Comparison of ENCODE assay signal across 8 mouse cellular contexts in the genomic region with DNA sequence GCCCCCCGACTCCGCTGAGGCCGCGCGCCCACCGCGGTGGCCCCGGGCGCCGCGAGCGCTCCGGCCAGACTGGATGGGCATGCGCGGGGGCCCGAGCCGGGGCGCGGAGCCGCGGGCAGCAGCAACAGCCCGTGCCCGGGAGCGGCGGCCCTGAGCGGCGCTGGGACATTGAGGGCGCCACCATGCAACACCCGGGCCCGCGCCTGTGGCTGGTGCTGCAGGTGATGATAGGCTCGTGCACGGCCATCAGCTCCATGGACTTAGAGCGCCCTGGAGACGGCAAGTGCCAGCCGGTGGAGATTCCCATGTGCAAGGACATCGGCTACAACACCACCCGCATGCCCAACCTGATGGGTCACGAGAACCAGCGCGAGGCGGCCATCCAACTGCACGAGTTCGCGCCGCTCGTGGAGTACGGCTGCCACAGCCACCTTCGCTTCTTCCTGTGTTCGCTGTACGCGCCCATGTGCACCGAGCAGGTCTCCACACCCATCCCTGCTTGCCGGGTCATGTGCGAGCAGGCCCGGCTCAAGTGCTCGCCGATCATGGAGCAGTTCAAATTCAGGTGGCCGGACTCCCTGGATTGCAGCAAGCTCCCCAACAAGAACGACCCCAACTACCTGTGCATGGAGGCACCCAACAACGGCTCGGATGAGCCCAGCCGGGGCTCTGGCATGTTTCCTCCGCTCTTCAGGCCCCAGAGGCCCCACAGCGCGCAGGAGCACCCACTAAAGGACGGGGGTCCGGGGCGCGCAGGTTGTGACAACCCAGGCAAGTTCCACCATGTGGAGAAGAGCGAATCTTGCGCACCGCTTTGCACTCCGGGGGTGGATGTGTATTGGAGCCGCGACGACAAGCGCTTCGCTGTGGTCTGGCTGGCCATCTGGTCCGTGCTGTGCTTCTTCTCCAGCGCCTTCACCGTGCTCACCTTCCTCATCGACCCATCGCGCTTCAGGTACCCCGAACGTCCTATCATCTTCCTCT. TPM values are rescaled to one million over a fixed set of nuclear protein-coding genes. Genes with fewer than 3 reads are reported as not detected.
DNase-seq lines count a peak whose midpoint lies in the region; ATAC-seq lines count a peak whose summit lies in the region.

No protein-coding gene starts in this region.

- H3K9ac ChIP-seq in heart, embryonic 12.5 days, result peak overlapping the region; percentile 74
- H3K9ac ChIP-seq in intestine, embryonic 14.5 days (ENCODE audit: low read length), result peak overlapping the region; percentile 50
- H3K9ac ChIP-seq in midbrain, embryonic 13.5 days (replicated peaks), result peak overlapping the region; percentile 82

- H3K27ac ChIP-seq in heart, embryonic 12.5 days (ENCODE audit: poor library complexity, severe bottlenecking), result no peak overlapping the region
- H3K27ac ChIP-seq in intestine, embryonic 14.5 days (ENCODE audit: low read depth), result peak overlapping the region; percentile 47; the same call in 1 of the 2 replicates
- H3K27ac ChIP-seq in midbrain, embryonic 13.5 days, result peak overlapping the region; percentile 94

- peak overlapping the region; percentile 83 for H3K4me3 ChIP-seq in heart, embryonic 12.5 days
- peak overlapping the region; percentile 59 for H3K4me3 ChIP-seq in intestine, embryonic 14.5 days (ENCODE audit: low read depth, low read length)
- H3K4me3 ChIP-seq in midbrain, embryonic 13.5 days (replicated peaks), result peak overlapping the region; percentile 76

- H3K4me1 ChIP-seq in heart, embryonic 12.5 days (replicated peaks), result peaks cover 37% of the 10 kb centered on the region
- peaks cover 15% of the 10 kb centered on the region for H3K4me1 ChIP-seq in intestine, embryonic 14.5 days (replicated peaks; ENCODE audit: control insufficient read depth, insufficient read depth, low read length)
- H3K4me1 ChIP-seq in midbrain, embryonic 13.5 days (replicated peaks), result peaks cover 97% of the 10 kb centered on the region

- peaks cover 81% of the 10 kb centered on the region for H3K27me3 ChIP-seq in heart, embryonic 12.5 days (replicated peaks)
- H3K27me3 ChIP-seq in intestine, embryonic 14.5 days (replicated peaks; ENCODE audit: control insufficient read depth, insufficient read depth, low read length), result peaks cover 70% of the 10 kb centered on the region
- peaks cover 47% of the 10 kb centered on the region for H3K27me3 ChIP-seq in midbrain, embryonic 13.5 days

- H3K4me2 ChIP-seq in heart, embryonic 12.5 days, result peak overlapping the region; percentile 100
- peak overlapping the region; percentile 88 for H3K4me2 ChIP-seq in intestine, embryonic 14.5 days (ENCODE audit: low read length)
- H3K4me2 ChIP-seq in midbrain, embryonic 13.5 days (replicated peaks), result peak overlapping the region; percentile 91

- no peak for DNase-seq in heart, adult 11 months
- peak; percentile 14 for DNase-seq in 3134 (ENCODE audit: extremely low read depth, insufficient read length, low spot score)
- peak; percentile 58 for DNase-seq in embryo, embryonic 10.5 days (ENCODE audit: low spot score)
- peak; percentile 74 for DNase-seq in intestine, embryonic 14.5 days (ENCODE audit: low spot score)
- DNase-seq in natural killer cell, adult 2 months (ENCODE audit: low spot score in 2 of 2), result no peak

- no peaks in the 10 kb centered on the region for H3K36me3 ChIP-seq in heart, embryonic 12.5 days
- no peaks in the 10 kb centered on the region for H3K36me3 ChIP-seq in intestine, embryonic 14.5 days (ENCODE audit: control insufficient read depth, insufficient read depth, low read length)
- H3K36me3 ChIP-seq in midbrain, embryonic 13.5 days, result no peaks in the 10 kb centered on the region

- peak; percentile 52 for ATAC-seq in heart, embryonic 12.5 days (ENCODE audit: insufficient number of reproducible peaks, low FRiP score)
- ATAC-seq in intestine, embryonic 14.5 days (replicated peaks; ENCODE audit: low FRiP score, low TSS enrichment, low read depth), result peak; percentile 59; the same call in 1 of the 2 replicates
- peak; percentile 25 for ATAC-seq in midbrain, embryonic 13.5 days
- ATAC-seq in megakaryocyte-erythroid progenitor cell, adult 5-6 weeks (replicated peaks; ENCODE audit: low FRiP score, low TSS enrichment, poor library complexity, severe bottlenecking), result no peak

- no peaks in the 10 kb centered on the region for H3K9me3 ChIP-seq in heart, embryonic 12.5 days (replicated peaks)
- H3K9me3 ChIP-seq in intestine, embryonic 14.5 days (ENCODE audit: control insufficient read depth, low read length), result no peaks in the 10 kb centered on the region
- no peaks in the 10 kb centered on the region for H3K9me3 ChIP-seq in midbrain, embryonic 13.5 days

- under 1% methylated on average over 86 of the region's 87 CpGs for WGBS in heart, embryonic 12.5 days
- under 1% methylated on average over 87 of the region's 87 CpGs for WGBS in intestine, embryonic 14.5 days
- WGBS in midbrain, embryonic 13.5 days, result under 1% methylated on average over 87 of the region's 87 CpGs

RNA-seq across cellular contexts. Expression of gene Fzd10, which starts 0.7 kb away (rescaled TPM):
- 0.42 and 0.50 TPM in 2 replicates for polyA plus RNA-seq in heart, embryonic 12.5 days (2016; fragmentation: Nextera tagmentation; extraction: Ambion mirVana)
- 2.4 and 3.0 TPM in 2 replicates for polyA plus RNA-seq in intestine, embryonic 14.5 days (2014; fragmentation: Nextera tagmentation; extraction: Ambion mirVana)
- 10.9 and 14.6 TPM in 2 replicates for polyA plus RNA-seq in midbrain, embryonic 13.5 days (2015; fragmentation: Nextera tagmentation; extraction: Ambion mirVana)
- not detected in 2 replicates for total RNA-seq in megakaryocyte-erythroid progenitor cell, adult 5-6 weeks (2014; fragmentation: Nextera tagmentation)
- not detected in 2 replicates for total RNA-seq in megakaryocyte-erythroid progenitor cell, adult 5-6 weeks (2017)

Comparison
In these comparisons a context has a peak if more than half of its experiments do, and no peak if none do; other contexts are left out.
1. DNase-seq: peak in 3134 (single experiment), embryo, embryonic 10.5 days (single experiment) and intestine, embryonic 14.5 days (single experiment); none in heart, adult 11 months (single experiment) and natural killer cell, adult 2 months (0 of 2).
2. Peak in every context shown above with its lines, with median percentiles within 50 percentile points of each other: H3K4me2 ChIP-seq, H3K4me3 ChIP-seq and H3K9ac ChIP-seq.